Mouse (Mus musculus) thymus, adult 2 months (tissue): ENCODE data around the gene Plppr5. TPM values are rescaled to one million over a fixed set of nuclear protein-coding genes. Genes with fewer than 3 reads are reported as not detected.

Source experiments
- DNase-seq: peaks from one replicate; pipeline ENCODE4 v3.0.0; 2021
- H3K27ac ChIP-seq: fragments of 200-500 bp; 2 replicates; pipeline ENCODE4 v1.5.1; 2012; ENCODE audit warnings: low read length, control low read depth; ENCODE audit not compliant: control insufficient read depth, insufficient read depth
- H3K27me3 ChIP-seq: fragments of 200-500 bp; 2 replicates; pipeline ENCODE4 v1.6.1; 2012; ENCODE audit warnings: mild to moderate bottlenecking, low read length, moderate library complexity, mixed read lengths; ENCODE audit not compliant: control insufficient read depth, insufficient read depth
- H3K36me3 ChIP-seq: fragments of 200-500 bp; 2 replicates; pipeline ENCODE4 v1.6.1; 2012; ENCODE audit warnings: mild to moderate bottlenecking, low read length, moderate library complexity; ENCODE audit not compliant: control insufficient read depth, insufficient read depth
- H3K4me1 ChIP-seq: fragments of 200-500 bp; replicated peaks from 2 replicates; pipeline ENCODE4 v1.6.1; 2012; ENCODE audit warnings: low read length; ENCODE audit not compliant: control insufficient read depth, insufficient read depth
- H3K4me3 ChIP-seq: fragments of 200-500 bp; 2 replicates; pipeline ENCODE4 v1.5.1; 2012; ENCODE audit warnings: mild to moderate bottlenecking, low read length, control low read depth, moderate library complexity; ENCODE audit not compliant: control insufficient read depth, insufficient read depth
- CTCF ChIP-seq: fragments of 200-500 bp; IDR thresholded peaks from 2 replicates; pipeline ENCODE4 v1.5.1; 2012; ENCODE audit warnings: mild to moderate bottlenecking, control low read depth, low read length, moderate library complexity, borderline replicate concordance; ENCODE audit not compliant: control insufficient read depth, poor library complexity, insufficient read depth; ENCODE audit errors: extremely low read depth
- POLR2A ChIP-seq: fragments of 200-500 bp; IDR thresholded peaks from 2 replicates; pipeline ENCODE4 v1.6.1; 2012; ENCODE audit warnings: mild to moderate bottlenecking, low read length, control low read depth, moderate library complexity; ENCODE audit not compliant: control insufficient read depth, poor library complexity, insufficient read depth; ENCODE audit errors: extremely low read depth
- WGBS: fragments of 180-500 bp; shearing (Covaris S2); methylation state at CpG from one replicate; pipeline ENCODE4 v1.1.7; 2018; 5-methylcytosine and 5-hydroxymethylcytosine counted together
- polyA plus RNA-seq: library from polyadenylated mRNA; depleted of rRNA; stranded (reverse); fragments of >200 nt; gene quantifications from 2 replicates; pipeline ENCODE4 v1.2.3, GENCODE M21; 2012

The Plppr5 gene
- polyA plus RNA-seq, 1 experiment, result 0.07 TPM

- WGBS, result 87% methylated on average over 7 of the region's 7 CpGs
- no peak overlapping the region for H3K27ac ChIP-seq
- TF ChIP-seq POLR2A, result no peak
- TF ChIP-seq CTCF, result no peak
Observed at GRCm38 (mm10) chr3:117686648-117687047, 112.0 kb downstream of the Plppr5 start.

GRCm38 (mm10) chr3:117694736-117695135 is 120.1 kb downstream of the Plppr5 start:
- no peak for TF ChIP-seq POLR2A
- no peak for TF ChIP-seq CTCF
- no peak overlapping the region for H3K4me3 ChIP-seq
- WGBS, result 68% methylated on average over 1 of the region's 1 CpGs
- no peaks in the 10 kb centered on the region for H3K4me1 ChIP-seq
- H3K27me3 ChIP-seq, result no peaks in the 10 kb centered on the region
- H3K27ac ChIP-seq, result no peak overlapping the region
- H3K36me3 ChIP-seq, result no peaks in the 10 kb centered on the region
- no peak for DNase-seq

More at GRCm38 (mm10) chr3:117686648-117687047, 112.0 kb downstream of the Plppr5 start:
- H3K27me3 ChIP-seq, result no peaks in the 10 kb centered on the region
- DNase-seq, result no peak
- H3K36me3 ChIP-seq, result no peaks in the 10 kb centered on the region
- H3K4me1 ChIP-seq, result no peaks in the 10 kb centered on the region
- no peak overlapping the region for H3K4me3 ChIP-seq

GRCm38 (mm10) chr3:117696350-117696749 is 121.7 kb downstream of the Plppr5 start:
- H3K4me3 ChIP-seq, result no peak overlapping the region
- no peak for DNase-seq
- H3K27ac ChIP-seq, result no peak overlapping the region
- H3K4me1 ChIP-seq, result no peaks in the 10 kb centered on the region
- no peaks in the 10 kb centered on the region for H3K27me3 ChIP-seq
- TF ChIP-seq POLR2A (no peak), CTCF (no peak)
- whole genome bisulfite sequencing, result 88% methylated on average over 5 of the region's 5 CpGs
- H3K36me3 ChIP-seq, result no peaks in the 10 kb centered on the region

GRCm38 (mm10) chr3:117708788-117709187 is 134.2 kb downstream of the Plppr5 start:
- no peak for TF ChIP-seq CTCF
- no peak for TF ChIP-seq POLR2A
- Histone ChIP-seq H3K36me3 (no peaks in the 10 kb centered on the region), H3K27me3 (no peaks in the 10 kb centered on the region), H3K4me1 (no peaks in the 10 kb centered on the region), H3K4me3 (no peak overlapping the region), H3K27ac (no peak overlapping the region)
- no peak for DNase-seq

- DNase-seq, result no peak
- no peak overlapping the region for H3K27ac ChIP-seq
- no peaks in the 10 kb centered on the region for H3K27me3 ChIP-seq
- no peak for TF ChIP-seq POLR2A
- TF ChIP-seq CTCF, result no peak
- no peaks in the 10 kb centered on the region for H3K36me3 ChIP-seq
- WGBS, result 83% methylated on average over 3 of the region's 3 CpGs
- no peak overlapping the region for H3K4me3 ChIP-seq
- H3K4me1 ChIP-seq, result no peaks in the 10 kb centered on the region
Observed at GRCm38 (mm10) chr3:117716534-117717280, 142.1 kb downstream of the Plppr5 start.

GRCm38 (mm10) chr3:117723390-117723789 is 148.8 kb downstream of the Plppr5 start:
- no peak for DNase-seq
- H3K36me3 ChIP-seq, result no peaks in the 10 kb centered on the region

More at GRCm38 (mm10) chr3:117723390-117723789, 148.8 kb downstream of the Plppr5 start:
- Histone ChIP-seq H3K4me3 (no peak overlapping the region), H3K4me1 (no peaks in the 10 kb centered on the region), H3K27me3 (no peaks in the 10 kb centered on the region), H3K27ac (no peak overlapping the region)
- TF ChIP-seq POLR2A, result no peak
- no peak for TF ChIP-seq CTCF
